In the genomic region with DNA sequence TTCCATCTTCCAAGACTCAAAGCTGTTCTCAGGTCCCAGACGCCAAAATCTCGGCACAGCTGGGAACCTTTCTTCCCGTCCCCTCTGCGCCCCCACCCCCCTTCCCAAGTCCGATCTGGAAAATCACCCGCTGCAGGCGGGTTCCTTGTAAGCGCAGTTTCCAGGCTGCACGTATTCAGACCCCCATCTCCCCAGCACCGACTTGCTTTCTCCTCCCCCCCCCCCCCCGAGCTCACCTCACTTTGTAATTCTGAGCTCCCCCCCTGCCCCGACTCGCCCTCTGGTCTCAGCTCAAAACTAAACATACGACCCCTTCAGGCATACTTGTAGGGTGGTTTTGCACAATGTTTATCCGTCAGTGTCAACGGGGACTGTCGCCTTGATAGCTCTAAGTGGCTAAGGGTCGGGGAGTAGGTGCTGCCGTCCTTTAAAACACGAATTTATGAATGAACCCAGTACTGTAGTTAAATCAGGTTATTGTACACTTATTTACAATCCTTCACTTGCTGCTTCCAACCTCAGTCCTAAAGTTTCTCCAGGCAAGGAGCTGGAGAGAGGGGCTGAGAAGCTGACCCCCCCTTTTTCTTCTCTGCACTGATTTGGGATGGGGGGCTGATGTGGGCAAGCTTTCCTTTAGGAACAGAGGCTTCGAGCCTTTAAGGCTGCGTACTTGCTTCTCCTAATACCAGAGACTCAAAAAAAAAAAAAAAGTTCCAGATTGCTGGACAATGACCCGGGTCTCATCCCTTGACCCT, we compare ENCODE assay signal across 8 mouse cellular contexts. TPM values are rescaled to one million over a fixed set of nuclear protein-coding genes. Genes with fewer than 3 reads are reported as not detected.
A peak's percentile ranks its signal among the peaks of the same experiment; 100 is the strongest.
DNase-seq lines count a peak whose midpoint lies in the region; ATAC-seq and TF ChIP-seq lines count a peak whose summit lies in the region.

No protein-coding gene starts in this region.

- peak overlapping the region; percentile 79 for H3K4me3 ChIP-seq in bone marrow, adult 2 months (replicated peaks; ENCODE audit: control insufficient read depth, low read depth, low read length)
- peak overlapping the region; percentile 72 for H3K4me3 ChIP-seq in hindbrain, embryonic 10.5 days
- H3K4me3 ChIP-seq in midbrain, embryonic 11.5 days (ENCODE audit: low read depth, low read length): peak overlapping the region; percentile 38

- peak overlapping the region; percentile 54 for H3K9ac ChIP-seq in midbrain, embryonic 11.5 days (ENCODE audit: low read length)

- peaks cover 3% of the 10 kb centered on the region; the same call in 1 of the 2 replicates for H3K4me1 ChIP-seq in bone marrow, adult 2 months (ENCODE audit: control insufficient read depth, insufficient read depth, low read length)
- peaks cover 52% of the 10 kb centered on the region for H3K4me1 ChIP-seq in hindbrain, embryonic 10.5 days (replicated peaks)
- peaks cover 25% of the 10 kb centered on the region for H3K4me1 ChIP-seq in midbrain, embryonic 11.5 days (ENCODE audit: control insufficient read depth, insufficient read depth, low read length)

- peak overlapping the region; percentile 99 for H3K4me2 ChIP-seq in midbrain, embryonic 11.5 days

- ATAC-seq in midbrain, embryonic 11.5 days (ENCODE audit: low FRiP score): peak; percentile 10; the same call in 1 of the 2 replicates
- no peak for ATAC-seq in erythroid progenitor cell, adult 5-6 weeks (replicated peaks; ENCODE audit: low FRiP score, poor library complexity, severe bottlenecking)

- WGBS in bone marrow, adult 2 months: under 1% methylated on average over 23 of the region's 23 CpGs
- WGBS in hindbrain, embryonic 10.5 days: under 1% methylated on average over 23 of the region's 23 CpGs
- under 1% methylated on average over 23 of the region's 23 CpGs for WGBS in midbrain, embryonic 11.5 days

- H3K27me3 ChIP-seq in hindbrain, embryonic 10.5 days (ENCODE audit: insufficient read depth, poor library complexity, severe bottlenecking): peaks cover 56% of the 10 kb centered on the region
- H3K27me3 ChIP-seq in midbrain, embryonic 11.5 days (ENCODE audit: control insufficient read depth, insufficient read depth, low read length): peaks cover 26% of the 10 kb centered on the region

- no peak for TF ChIP-seq CTCF in bone marrow, adult 2 months (IDR thresholded peaks at IDR 0.05; ENCODE audit: control insufficient read depth, insufficient read depth, low read length)

- no peaks in the 10 kb centered on the region for H3K9me3 ChIP-seq in hindbrain, embryonic 10.5 days
- H3K9me3 ChIP-seq in midbrain, embryonic 11.5 days (ENCODE audit: control insufficient read depth, low read length): no peaks in the 10 kb centered on the region

- peak; percentile 55 for DNase-seq in kidney, postnatal 10 days
- DNase-seq in kidney, adult 8-10 months: no peak
- no peak for DNase-seq in hindbrain, embryonic 10.5 days (ENCODE audit: low spot score)
- DNase-seq in midbrain, embryonic 11.5 days (ENCODE audit: low spot score, missing footprints): peak; percentile 95
- no peak for DNase-seq in spleen, postnatal 14 days (ENCODE audit: low spot score in 2 of 2)
- DNase-seq in adrenal gland, postnatal 10 days: no peak

- TF ChIP-seq POLR2A in bone marrow, adult 2 months (IDR thresholded peaks at IDR 0.05; ENCODE audit: borderline replicate concordance, control insufficient read depth, low read depth, low read length): no peak

- no peaks in the 10 kb centered on the region for H3K36me3 ChIP-seq in hindbrain, embryonic 10.5 days
- no peaks in the 10 kb centered on the region for H3K36me3 ChIP-seq in midbrain, embryonic 11.5 days (ENCODE audit: control insufficient read depth, insufficient read depth, low read length)

- peak overlapping the region; percentile 87 for H3K27ac ChIP-seq in bone marrow, adult 2 months (ENCODE audit: control insufficient read depth, insufficient read depth, low read depth, low read length, poor library complexity)
- H3K27ac ChIP-seq in hindbrain, embryonic 10.5 days: peak overlapping the region; percentile 88
- no peak overlapping the region for H3K27ac ChIP-seq in midbrain, embryonic 11.5 days (ENCODE audit: low read depth, low read length)

RNA-seq across cellular contexts. Expression of a gene that starts 0.9 kb away (rescaled TPM):
- 8.6 TPM in 1 of 2 replicates, not detected in the other for polyA plus RNA-seq in bone marrow, adult 2 months (2011; ENCODE audit: insufficient read depth, insufficient read length, low replicate concordance, missing spikeins)
- polyA plus RNA-seq in hindbrain, embryonic 10.5 days (2016; fragmentation: Nextera tagmentation; extraction: Ambion mirVana): 1.5 TPM in 2 replicates
- 0.54 and 0.89 TPM in 2 replicates for polyA plus RNA-seq in midbrain, embryonic 11.5 days (2014; fragmentation: Nextera tagmentation; extraction: Ambion mirVana)
- total RNA-seq in erythroid progenitor cell, adult 5-6 weeks (2015; ENCODE audit: low replicate concordance): 25.2 and 32.7 TPM in 2 replicates
- 14.2 and 21.3 TPM in 2 replicates for total RNA-seq in erythroid progenitor cell, adult 5-6 weeks (2017; ENCODE audit: low replicate concordance)
- 10 to 100 TPM in 1 of 2 experiments, 1 to 10 TPM in 1; 5.8 to 25.4 TPM for total RNA-seq in adrenal gland, postnatal 10 days (2021)

Comparison
In these comparisons a context has a peak if more than half of its experiments do, and no peak if none do; other contexts are left out.
1. DNase-seq: peak in kidney, postnatal 10 days (single experiment) and midbrain, embryonic 11.5 days (single experiment); none in kidney, adult 8-10 months (0 of 2), hindbrain, embryonic 10.5 days (single experiment), spleen, postnatal 14 days (0 of 2) and adrenal gland, postnatal 10 days (single experiment).
2. Peak in every context shown above with its lines, with median percentiles within 50 percentile points of each other: H3K4me3 ChIP-seq.